Mouse (Mus musculus) gonadal fat pad, adult 2 months (tissue): Measurements from ENCODE around the gene Mzt1. TPM values are rescaled to one million over a fixed set of nuclear protein-coding genes. Genes with fewer than 3 reads are reported as not detected.
A peak's percentile ranks its signal among the peaks of the same experiment; 100 is the strongest.
"Not testable (repeated sequence)": the region's sequence is repeated elsewhere in the genome, so short reads cannot be mapped to it uniquely, and the experiment has no call there.

Experiments
- DNase-seq: peaks from one replicate; pipeline ENCODE4 v3.0.0-alpha.2; 2012; ENCODE audit warnings: low read depth
- polyA plus RNA-seq: library from polyadenylated mRNA; depleted of rRNA; stranded (reverse); fragments of >200 nt; gene quantifications from 2 replicates; pipeline ENCODE4 v1.2.3, GENCODE M21; 2012; rRNA removed

Gene Mzt1
- 16.7 and 21.8 TPM in 2 replicates for polyA plus RNA-seq

GRCm38 (mm10) chr14:99046031-99046781, at the start of gene Mzt1, which contains the start of gene Bora:
Gene Mzt1 (minus strand): TSS chr14:99046134.
Gene Bora (plus strand): TSS chr14:99046222.
- peak; percentile 45 for DNase-seq

DNA sequence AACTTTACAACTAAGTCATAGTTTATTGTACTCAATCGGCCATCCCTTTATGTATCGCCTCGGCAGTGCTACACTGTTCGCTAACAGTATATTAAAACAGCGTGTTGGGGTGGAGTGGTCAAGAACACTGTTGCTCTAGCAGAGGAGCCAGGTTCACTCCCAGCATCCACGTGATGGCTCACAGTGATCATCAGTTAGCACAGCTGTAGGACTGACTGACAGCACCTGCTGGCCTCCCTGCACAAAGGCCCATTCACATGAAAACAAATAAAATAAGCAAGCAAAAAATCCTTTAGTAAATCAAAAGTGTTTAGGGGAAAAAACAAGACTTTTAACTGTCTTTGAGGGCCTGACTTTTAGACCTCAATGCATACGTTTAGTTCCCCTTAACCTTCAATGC, 43.0 kb upstream of the Mzt1 start:
- no peak for DNase-seq

DNA sequence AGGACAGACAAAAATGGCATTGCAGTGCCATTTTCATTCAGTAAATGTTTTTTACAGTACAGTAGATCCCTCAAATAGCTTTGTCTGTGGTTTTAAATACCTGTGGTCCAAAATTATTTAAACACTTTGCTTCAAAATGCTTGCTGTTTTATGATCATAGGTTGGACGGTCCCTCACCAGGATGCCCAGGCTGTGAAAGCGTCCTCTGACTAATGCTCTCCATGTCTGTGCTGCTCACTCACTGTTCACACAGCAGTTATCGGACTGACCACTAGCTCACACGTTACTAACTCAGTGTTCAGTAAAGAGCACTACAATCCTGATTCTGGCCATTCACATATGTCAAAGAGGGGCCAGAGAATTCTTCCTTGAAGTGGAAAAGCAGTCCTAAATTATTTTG, 25.2 kb upstream of the Mzt1 start:
- DNase-seq = no peak

GRCm38 (mm10) chr14:99063091-99063490, 17.2 kb upstream of the Mzt1 start:
- DNase-seq = no peak

- no peak for DNase-seq
These were observed 14.7 kb upstream of the Mzt1 start for GRCm38 (mm10) chr14:99060616-99061015.

DNA sequence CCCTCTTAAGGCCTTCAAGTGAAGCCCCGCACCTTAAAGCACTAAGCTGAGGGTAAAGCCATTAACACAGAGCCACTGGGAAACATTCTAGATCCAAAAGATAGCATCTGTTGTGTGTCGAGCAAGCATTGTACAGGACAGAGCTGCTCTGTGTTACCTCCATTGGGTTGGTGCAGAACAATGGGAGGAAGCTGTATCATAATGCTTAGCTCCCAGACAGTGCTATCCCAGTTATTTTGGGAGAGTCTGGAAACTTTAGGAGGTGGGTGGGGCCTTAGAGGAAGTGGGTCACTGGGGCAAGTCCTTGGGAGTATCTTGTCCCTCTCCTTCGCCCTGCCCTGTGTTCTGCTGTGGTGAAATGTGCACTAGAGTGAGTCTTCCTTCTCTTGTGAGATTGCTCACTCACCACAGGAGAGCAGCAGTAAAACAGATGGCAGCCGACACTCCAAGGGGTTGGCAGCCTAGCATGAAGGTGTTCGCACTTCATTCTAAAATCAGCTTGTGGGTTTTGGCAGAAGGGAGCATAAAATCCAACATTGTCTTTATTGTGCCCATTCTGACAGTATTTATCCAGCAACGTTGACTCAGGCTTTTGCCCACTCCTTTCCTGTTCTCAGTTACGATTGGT, 13.1 kb upstream of the Mzt1 start:
- no peak for DNase-seq

DNA sequence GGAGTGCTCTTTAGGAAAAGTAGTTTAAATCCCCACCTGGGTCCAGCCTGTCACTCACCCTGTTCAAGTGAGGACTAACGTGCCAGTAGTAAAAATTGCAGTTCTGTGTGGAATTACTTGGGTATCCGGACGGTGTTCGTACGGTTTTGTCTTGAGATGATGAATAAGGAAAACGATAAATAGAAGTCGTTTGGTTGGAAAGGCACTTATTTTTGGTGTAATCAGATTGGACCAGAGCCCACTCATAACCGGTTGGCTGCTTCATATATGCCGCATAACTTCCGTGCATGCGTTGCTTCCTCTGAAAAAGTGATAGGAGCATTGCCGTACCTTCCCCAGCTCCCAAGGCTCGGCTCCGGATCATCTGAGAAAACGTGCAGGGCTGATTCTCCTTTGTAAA, 848 bp upstream of the Mzt1 start:
- no peak for DNase-seq

DNA sequence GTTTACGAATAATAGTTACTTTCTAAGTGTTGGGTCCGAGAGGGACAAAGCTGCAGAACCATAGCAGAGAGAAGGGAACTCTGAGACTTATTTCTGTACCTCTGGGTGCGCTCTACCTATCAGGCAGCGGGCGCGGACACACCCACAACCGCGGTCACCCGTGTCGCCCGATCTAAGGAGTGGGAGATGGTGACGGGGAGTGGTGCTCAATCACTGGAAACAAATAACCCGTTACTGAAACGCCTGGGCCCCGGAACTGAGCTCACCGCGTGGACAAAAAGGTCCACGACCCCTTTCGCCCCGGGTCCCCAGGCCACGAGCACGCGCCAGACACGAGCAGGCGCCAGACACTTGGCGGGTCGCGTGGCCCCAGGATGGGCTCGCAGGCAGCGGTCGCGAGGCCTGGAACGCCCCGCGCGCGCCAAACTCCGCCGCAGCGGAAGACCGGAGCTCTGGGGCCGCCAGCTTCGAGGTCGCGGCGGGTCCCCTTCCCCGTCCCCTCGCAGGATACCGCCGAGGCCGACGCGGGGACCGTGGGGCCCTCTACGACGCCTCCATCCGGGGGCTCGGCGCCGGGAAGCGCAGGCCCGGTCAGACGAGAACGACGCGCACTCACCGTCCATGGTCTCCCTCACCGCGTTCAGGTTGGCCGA, 430 bp downstream of the Mzt1 start:
- no peak for DNase-seq

- DNase-seq = no peak
These were observed 1.2 kb downstream of the Mzt1 start for GRCm38 (mm10) chr14:99044718-99045117.

DNA sequence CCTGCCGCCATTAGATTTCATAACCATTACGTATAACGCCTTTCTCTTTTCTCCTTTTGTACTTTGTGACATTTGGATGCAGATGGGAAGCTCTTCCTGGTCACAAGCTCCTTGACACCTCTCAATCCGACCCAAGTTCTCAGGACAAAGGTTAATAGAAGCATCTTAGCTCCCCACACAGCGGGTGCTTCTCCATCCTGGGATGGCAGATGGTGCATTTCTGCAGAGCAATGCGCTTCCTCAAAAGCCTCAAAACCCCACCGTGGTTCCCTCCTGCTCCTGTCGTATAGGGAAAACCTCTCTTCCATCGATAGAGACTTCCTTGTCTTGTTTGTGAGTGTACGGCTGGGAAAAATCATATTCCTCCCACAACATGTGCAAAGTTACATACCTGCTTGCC, 1.8 kb downstream of the Mzt1 start:
- no peak for DNase-seq

GRCm38 (mm10) chr14:99043499-99043898, 2.4 kb downstream of the Mzt1 start:
- DNase-seq = peak; percentile 58

DNA sequence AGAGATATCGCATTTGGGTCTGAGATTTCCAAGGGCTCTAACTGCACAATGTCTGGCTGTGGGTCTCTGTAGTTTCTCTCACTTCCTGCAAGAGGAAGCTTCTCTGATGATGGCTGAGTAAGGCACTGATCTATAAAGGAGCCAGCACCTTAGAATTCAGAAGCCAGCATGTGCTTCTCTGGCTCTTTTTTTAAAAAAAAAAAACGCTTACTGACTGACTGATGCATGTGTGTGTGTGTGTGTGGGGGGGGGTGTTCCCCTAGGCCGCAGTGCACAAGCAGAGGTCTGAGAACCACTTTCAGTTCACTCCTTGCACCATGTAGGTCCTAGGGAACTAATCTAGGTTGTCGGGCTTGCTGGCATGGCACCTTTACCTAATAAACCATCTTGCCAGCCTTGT, 4.5 kb downstream of the Mzt1 start:
- DNase-seq = no peak

DNA sequence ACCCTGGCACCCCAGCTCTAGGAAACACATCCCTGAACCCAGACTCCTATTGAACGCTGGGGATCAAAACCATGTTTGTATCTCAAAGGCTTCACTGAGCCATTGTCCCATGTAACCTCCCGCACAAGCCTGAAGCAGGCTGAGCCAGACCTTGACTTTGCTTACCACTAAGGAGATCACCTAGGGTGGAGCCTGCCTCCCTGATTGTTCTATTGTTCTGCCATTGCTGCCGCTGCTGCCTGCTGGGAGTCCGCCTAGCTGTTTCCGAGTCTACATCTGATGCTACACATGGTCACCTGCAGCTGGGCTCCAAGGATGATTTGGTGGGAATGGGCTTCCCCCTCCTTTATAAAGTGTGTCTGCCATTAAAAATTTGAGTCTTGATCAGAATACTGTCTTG, 6.6 kb downstream of the Mzt1 start:
- DNase-seq = not testable (repeated sequence)

DNA sequence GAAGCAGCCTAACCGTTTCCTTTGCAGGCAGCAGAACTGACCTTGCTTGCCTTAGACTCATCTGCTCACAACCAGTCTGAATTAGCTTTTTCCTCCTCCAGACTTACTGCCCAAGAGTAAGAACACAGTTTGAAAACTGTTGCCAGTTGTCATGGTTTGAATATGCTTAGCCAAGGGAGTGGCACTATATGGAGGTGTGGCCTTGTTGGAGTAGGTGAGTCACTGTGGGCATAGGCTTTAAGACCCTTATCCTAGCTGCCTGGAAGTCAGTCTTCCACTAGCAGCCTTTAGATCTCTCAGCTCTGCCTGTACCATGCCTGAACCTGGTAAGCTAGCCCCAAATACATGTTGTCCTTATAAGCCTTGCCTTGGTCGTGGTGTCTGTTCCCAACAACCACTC, 8.2 kb downstream of the Mzt1 start:
- no peak for DNase-seq

- no peak for DNase-seq
These were observed 9.9 kb downstream of the Mzt1 start for GRCm38 (mm10) chr14:99036039-99036438.

GRCm38 (mm10) chr14:99034851-99035250, 11.1 kb downstream of the Mzt1 start:
- DNase-seq = not testable (repeated sequence)

GRCm38 (mm10) chr14:99032596-99032995, 13.3 kb downstream of the Mzt1 start:
- no peak for DNase-seq

- DNase-seq = no peak
These were observed 14.5 kb downstream of the Mzt1 start for GRCm38 (mm10) chr14:99031337-99031873.

DNA sequence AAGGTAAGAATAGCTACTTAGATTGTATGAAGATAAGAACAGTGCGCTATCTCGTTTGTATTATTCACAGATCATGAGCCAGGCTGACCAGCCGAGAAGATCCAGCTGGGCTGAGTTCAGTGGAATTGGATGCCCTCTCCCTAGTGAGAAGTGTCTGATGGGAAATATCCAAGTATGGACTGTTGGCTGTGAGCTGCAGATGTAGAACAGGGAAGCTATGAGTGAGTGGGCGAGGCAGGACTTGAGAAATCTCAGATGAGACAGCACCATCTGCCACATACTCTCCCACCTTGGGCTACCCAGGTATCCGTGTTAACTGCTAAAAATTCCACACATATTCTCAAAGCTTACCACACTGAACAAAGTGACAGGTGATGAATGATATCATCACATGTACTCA, 15.9 kb downstream of the Mzt1 start:
- no peak for DNase-seq

- no peak for DNase-seq
These were observed 23.4 kb downstream of the Mzt1 start for GRCm38 (mm10) chr14:99022346-99023086.

- DNase-seq = no peak
These were observed 26.7 kb downstream of the Mzt1 start for GRCm38 (mm10) chr14:99019136-99019808.
